Mouse (Mus musculus): ENCODE data around the gene Tcte1. TPM values are rescaled to one million over a fixed set of nuclear protein-coding genes. Genes with fewer than 3 reads are reported as not detected.
A peak's percentile ranks its signal among the peaks of the same experiment; 100 is the strongest.

Gene Tcte1
- total RNA-seq, 4 experiments from 2014 or later, result not detected

DNA sequence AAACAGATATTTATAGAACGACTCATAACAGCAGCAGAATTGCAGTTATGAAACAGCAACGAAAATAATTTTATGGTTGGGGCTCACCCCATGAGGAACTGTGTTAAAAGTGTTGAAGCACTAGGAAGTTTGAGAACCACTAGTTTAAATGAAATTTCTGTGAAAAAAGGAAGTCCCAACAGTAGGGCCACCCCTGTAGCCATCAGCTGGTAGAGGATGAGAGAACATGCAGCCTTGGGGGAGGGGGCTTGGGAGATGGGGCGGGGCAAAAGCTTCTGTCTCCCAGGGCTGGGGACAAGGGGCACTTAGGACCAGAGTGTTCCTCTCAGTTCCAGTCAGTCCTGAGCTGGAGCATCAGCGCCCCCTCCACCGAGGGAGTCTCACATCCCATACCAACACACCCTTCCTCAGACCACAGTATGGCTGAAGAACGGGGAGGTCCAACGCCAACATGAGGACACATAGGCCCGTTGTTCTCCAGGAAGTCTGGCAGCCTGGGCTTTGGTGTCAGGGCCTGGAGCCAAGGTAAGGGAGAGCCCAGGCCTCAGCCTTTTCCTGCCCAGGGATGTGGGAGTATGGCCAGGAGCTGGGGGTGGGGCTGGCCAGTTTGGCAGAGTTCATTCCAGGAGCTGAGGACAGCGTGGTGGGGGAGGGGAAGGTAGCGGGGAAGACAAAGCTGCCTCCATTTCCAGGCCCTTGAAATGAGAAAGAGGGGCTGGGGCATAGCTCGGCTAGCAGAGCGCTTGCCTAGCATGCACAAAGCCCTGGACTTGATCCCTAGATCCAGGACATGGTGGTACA lies 61.1 kb downstream of the Tcte1 start:
- peak; percentile 82 to 87 for DNase-seq (ENCODE audit: low spot score in 2 of 2)

DNA sequence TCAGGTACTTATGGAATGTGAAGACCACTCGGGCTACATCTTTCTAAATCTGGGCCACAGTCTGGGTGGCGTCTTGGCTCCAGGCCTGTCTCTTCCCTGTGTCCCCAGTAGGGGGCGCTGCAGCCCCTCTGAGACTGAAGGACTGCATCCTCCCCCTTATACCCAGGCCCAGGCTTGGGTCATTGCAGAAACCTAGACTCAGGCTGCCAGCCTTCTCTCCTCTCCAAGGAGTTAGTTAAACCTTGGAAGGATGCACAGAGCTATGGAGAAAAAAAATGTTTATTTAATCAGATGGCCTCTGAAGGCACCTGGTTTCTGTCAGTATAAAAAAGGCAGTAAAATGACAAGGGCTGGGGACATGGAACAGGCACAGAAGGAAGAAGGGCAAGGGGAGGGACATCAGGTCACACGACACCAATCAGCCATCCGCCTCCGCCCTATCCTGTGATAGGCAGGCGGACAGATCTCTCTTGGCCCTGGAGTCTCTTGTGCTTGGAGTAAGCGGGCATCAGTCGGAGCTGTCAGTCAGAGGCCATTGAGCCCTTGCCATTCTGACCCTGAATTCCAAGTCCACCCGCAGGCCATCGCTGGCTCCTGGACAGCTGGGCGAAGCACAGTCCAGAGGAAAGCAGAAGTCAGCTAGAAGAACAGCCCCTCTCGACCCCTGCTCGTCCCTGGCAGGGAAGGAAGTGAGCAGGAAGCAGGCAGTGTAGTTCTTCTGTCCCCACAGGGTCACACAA lies 61.9 kb downstream of the Tcte1 start:
- peak; percentile 81 to 82 for DNase-seq (ENCODE audit: low spot score in 2 of 2)

- no peak for DNase-seq (ENCODE audit: low spot score in 2 of 2)
These were observed 62.7 kb downstream of the Tcte1 start for GRCm38 (mm10) chr17:45585725-45586448.

DNA sequence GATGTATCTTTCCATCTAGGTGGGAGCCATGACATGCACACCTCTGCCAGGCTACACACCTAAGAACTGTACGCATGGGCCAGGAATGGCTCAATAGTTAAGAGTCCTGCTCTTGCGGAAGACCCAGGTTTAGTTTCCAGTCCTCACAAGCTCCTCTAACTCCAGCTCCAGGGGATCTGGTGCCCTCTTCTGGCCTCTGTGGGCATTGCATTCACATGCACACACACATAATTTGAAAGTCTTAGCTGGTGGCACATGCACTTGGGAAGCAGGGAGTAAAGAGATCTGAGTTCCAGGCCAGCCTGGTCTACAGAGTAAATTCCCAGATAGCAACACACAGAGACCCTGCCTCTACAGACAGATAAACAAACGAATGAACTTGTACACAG lies 63.2 kb downstream of the Tcte1 start:
- no peak for DNase-seq (ENCODE audit: low spot score in 2 of 2)

DNA sequence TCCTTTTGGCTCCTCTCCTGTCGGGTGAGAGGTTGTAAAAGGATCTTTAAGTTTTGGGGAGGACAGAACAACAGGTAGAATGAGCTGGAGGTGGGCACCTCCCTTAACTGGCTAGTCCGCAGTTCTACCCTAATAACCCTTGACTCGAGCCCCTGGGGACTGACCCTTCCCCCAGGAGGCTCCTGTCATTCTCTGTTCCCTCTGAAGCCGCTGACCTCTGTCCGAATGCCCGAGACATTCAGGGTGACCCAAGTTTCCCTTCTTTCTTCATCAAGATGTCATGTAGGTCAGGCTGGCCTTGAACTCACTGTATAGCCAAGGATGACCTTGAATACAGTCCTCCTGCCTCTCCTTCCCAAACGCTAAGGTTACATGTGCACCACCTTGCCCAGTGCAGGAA lies 65.1 kb downstream of the Tcte1 start:
- DNase-seq (ENCODE audit: low spot score in 2 of 2), result no peak

DNA sequence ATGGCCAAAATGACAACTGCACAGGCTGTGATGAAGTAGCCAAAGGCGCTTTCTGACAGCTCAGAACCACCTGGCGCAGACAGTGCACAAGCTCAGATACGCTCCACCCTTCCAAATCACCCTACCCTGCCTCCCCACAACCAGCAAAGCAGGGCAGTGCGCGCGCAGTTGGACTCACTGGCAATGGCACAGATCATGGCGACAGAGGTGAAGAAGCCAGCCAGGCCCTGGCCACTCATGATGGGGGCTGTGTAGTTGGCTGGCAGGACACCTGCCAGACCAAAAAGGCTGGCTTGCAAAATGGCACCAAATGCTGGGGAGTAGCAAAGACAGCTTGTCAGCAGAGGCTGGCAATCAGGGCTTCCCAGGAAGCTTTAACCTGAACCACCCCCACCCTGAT lies 66.0 kb downstream of the Tcte1 start:
- no peak for DNase-seq (ENCODE audit: low spot score in 2 of 2)

GRCm38 (mm10) chr17:45589844-45590243 lies 66.6 kb downstream of the Tcte1 start:
- DNase-seq (ENCODE audit: low spot score in 2 of 2), result no peak

GRCm38 (mm10) chr17:45590410-45590809 lies 67.2 kb downstream of the Tcte1 start:
- DNase-seq (ENCODE audit: low spot score in 2 of 2), result no peak

DNA sequence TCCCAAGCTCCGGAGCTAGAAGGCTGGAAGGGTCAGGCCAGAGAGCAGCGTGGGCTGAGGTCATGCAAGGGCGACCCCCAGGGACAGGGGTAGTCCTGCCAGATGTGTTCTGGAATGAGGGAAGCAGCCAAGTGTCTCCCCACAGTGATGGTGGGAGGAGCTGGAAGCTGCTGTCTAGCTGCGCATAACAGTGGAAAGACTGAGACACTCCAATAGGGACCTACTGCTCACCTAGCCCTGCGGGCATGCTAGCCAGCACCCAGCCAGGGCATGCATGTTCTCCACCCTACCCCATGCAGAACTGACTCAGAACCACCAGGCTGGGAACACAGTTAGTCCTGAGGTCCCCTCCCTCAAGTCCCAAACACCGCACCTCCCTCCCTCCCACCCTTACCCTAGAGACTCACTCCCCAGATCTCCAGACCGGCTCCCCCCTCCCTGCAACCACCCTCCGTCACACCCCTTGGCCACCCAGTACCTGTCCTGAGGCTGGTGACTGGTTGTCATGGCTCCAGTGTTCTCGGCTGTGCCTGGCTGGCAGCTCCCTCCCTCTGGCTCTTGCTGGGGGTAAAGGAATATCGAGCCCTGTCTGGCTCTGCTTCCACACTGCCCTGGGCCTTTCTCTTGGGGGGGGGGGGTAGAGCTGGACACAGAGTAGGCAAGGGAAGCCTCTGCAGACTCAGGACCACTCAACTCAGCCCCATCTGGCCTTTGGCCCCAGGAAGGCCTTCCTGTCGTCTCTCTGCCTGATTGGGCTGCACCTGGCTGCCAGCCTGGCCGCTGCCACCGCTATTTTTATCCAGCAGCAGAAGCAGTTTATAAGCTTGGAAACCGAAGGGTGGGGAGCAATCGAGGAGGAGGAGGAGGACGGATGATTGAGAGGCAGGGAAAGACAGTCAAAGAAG lies 68.7 kb downstream of the Tcte1 start:
- peak; percentile 80 for DNase-seq (ENCODE audit: low spot score in 2 of 2)

Other genes starting within 250 kb of the Tcte1 start
- 10 to 100 TPM; 31.4 to 38.9 (median 37.5) TPM for gene Cdc5l, start 89.7 kb upstream of the Tcte1 start, total RNA-seq (2022)
- gene Spats1, start 48.0 kb upstream of the Tcte1 start, total RNA-seq (2022), result not detected
- 10 to 100 TPM; 13.6 to 15.4 (median 14.2) TPM for gene Aars2, start 16.6 kb upstream of the Tcte1 start, total RNA-seq (2022)
- gene Tmem151b, start 26.2 kb downstream of the Tcte1 start, total RNA-seq (2022), result not detected
- gene Nfkbie, start 32.3 kb downstream of the Tcte1 start, total RNA-seq (2022), result under 1 TPM; 0.27 to 0.56 (median 0.34) TPM
- gene Slc35b2, start 40.4 kb downstream of the Tcte1 start, total RNA-seq (2022), result 10 to 100 TPM; 17.2 to 22.9 (median 19.8) TPM
- 1,000 to 10,000 TPM; 1,140 to 1,362 (median 1,203) TPM for gene Hsp90ab1, start 49.8 kb downstream of the Tcte1 start, total RNA-seq (2022)
- gene Slc29a1, start 76.2 kb downstream of the Tcte1 start, total RNA-seq (2022), result 10 to 100 TPM; 26.6 to 31.2 (median 27.2) TPM
- gene Mymx, start 78.7 kb downstream of the Tcte1 start, total RNA-seq (2022), result not detected
- under 1 TPM; 0.15 to 0.51 (median 0.33) TPM for gene Capn11, start 135.9 kb downstream of the Tcte1 start, total RNA-seq (2022)
- 100 to 1,000 TPM; 105 to 141 (median 132) TPM for gene Mrpl14, start 162.9 kb downstream of the Tcte1 start, total RNA-seq (2022)
- gene Tmem63b, start 163.5 kb downstream of the Tcte1 start, total RNA-seq (2022), result 10 to 100 TPM; 65.5 to 74.0 (median 68.3) TPM
- under 1 TPM in 1 of 4 experiments, not detected in 3; 0.92 TPM for gene 1600014C23Rik, start 210.4 kb downstream of the Tcte1 start, total RNA-seq (2022)